Mouse (Mus musculus) ovary, postnatal 14 days (tissue): ENCODE measurements around the gene Mprip.
A peak's percentile ranks its signal among the peaks of the same experiment; 100 is the strongest.
"Not testable (repeated sequence)": the region's sequence is repeated elsewhere in the genome, so short reads cannot be mapped to it uniquely, and the experiment has no call there.

Source experiments
- DNase-seq: peaks from one replicate; pipeline ENCODE4 v3.0.0; 2022; ENCODE audit warnings: low spot score

Mprip gene

GRCm38 (mm10) chr11:59715424-59715840 is 54.3 kb downstream of the Mprip start:
- no peak for DNase-seq

- no peak for DNase-seq
Measured at GRCm38 (mm10) chr11:59717801-59718291, 56.7 kb downstream of the Mprip start.

- no peak for DNase-seq
Measured at GRCm38 (mm10) chr11:59719185-59719584, 58.1 kb downstream of the Mprip start.

GRCm38 (mm10) chr11:59721385-59721784 is 60.3 kb downstream of the Mprip start:
- DNase-seq, result no peak

GRCm38 (mm10) chr11:59727204-59727603 is 66.1 kb downstream of the Mprip start:
- DNase-seq, result no peak

- no peak for DNase-seq
Measured at GRCm38 (mm10) chr11:59731821-59732220, 70.7 kb downstream of the Mprip start.

GRCm38 (mm10) chr11:59732407-59733066 is 71.4 kb downstream of the Mprip start:
- peak; percentile 65 for DNase-seq

GRCm38 (mm10) chr11:59733600-59733999 is 72.5 kb downstream of the Mprip start:
- DNase-seq, result not testable (repeated sequence)

GRCm38 (mm10) chr11:59734335-59734734 is 73.2 kb downstream of the Mprip start:
- DNase-seq, result no peak

- DNase-seq, result not testable (repeated sequence)
Measured at GRCm38 (mm10) chr11:59735938-59736337, 74.8 kb downstream of the Mprip start.

GRCm38 (mm10) chr11:59737250-59737649 is 76.1 kb downstream of the Mprip start:
- no peak for DNase-seq

- DNase-seq, result no peak
Measured at GRCm38 (mm10) chr11:59739996-59740395, 78.9 kb downstream of the Mprip start.

GRCm38 (mm10) chr11:59741915-59742314 is 80.8 kb downstream of the Mprip start:
- no peak for DNase-seq

- no peak for DNase-seq
Measured at GRCm38 (mm10) chr11:59743307-59743706, 82.2 kb downstream of the Mprip start.

- no peak for DNase-seq
Measured at GRCm38 (mm10) chr11:59743712-59744111, 82.6 kb downstream of the Mprip start.

- DNase-seq, result no peak
Measured at GRCm38 (mm10) chr11:59744374-59744773, 83.3 kb downstream of the Mprip start.

GRCm38 (mm10) chr11:59745851-59746250 is 84.7 kb downstream of the Mprip start:
- no peak for DNase-seq

- no peak for DNase-seq
Measured at GRCm38 (mm10) chr11:59746614-59747013, 85.5 kb downstream of the Mprip start.

GRCm38 (mm10) chr11:59749050-59749449 is 87.9 kb downstream of the Mprip start:
- no peak for DNase-seq

- DNase-seq, result no peak
Measured at GRCm38 (mm10) chr11:59754504-59754903, 93.4 kb downstream of the Mprip start.

- no peak for DNase-seq
Measured at GRCm38 (mm10) chr11:59756351-59756750, 95.2 kb downstream of the Mprip start.

- no peak for DNase-seq
Measured at GRCm38 (mm10) chr11:59758191-59758985, 97.3 kb downstream of the Mprip start.

- DNase-seq, result peak; percentile 27
Measured at GRCm38 (mm10) chr11:59759178-59759577, 98.1 kb downstream of the Mprip start.
